In genomic region chr17:50620794-50621537, GRCm38 (mm10) we compare ENCODE assay signal across 22 mouse cellular contexts.
"Had no signal": no experiment of that assay in that cellular context is flagged by ENCODE, and none has a peak within 500 bp of the region (broad histone marks: within the 10 kb centered on the region; RNA-seq: fewer than 3 reads in every experiment).

No protein-coding gene starts in this region.

- H3K27me3 ChIP-seq: limb, embryonic 12.5 days; limb, embryonic 15.5 days; midbrain, embryonic 12.5 days; midbrain, embryonic 15.5 days; neural tube, embryonic 12.5 days; neural tube, embryonic 15.5 days had no signal

- H3K9ac ChIP-seq: limb, embryonic 12.5 days; limb, embryonic 15.5 days; liver, embryonic 14.5 days; liver, postnatal 0 days; lung, embryonic 14.5 days; midbrain, embryonic 12.5 days; midbrain, embryonic 15.5 days; neural tube, embryonic 12.5 days; neural tube, embryonic 15.5 days had no signal

- ATAC-seq: liver, postnatal 0 days; lung, postnatal 0 days; midbrain, embryonic 15.5 days had no signal

- H3K4me3 ChIP-seq: limb, embryonic 12.5 days; limb, embryonic 15.5 days; midbrain, embryonic 12.5 days; midbrain, embryonic 15.5 days; neural tube, embryonic 12.5 days; neural tube, embryonic 15.5 days had no signal

- H3K9me3 ChIP-seq: limb, embryonic 12.5 days; limb, embryonic 15.5 days; midbrain, embryonic 12.5 days; midbrain, embryonic 15.5 days; neural tube, embryonic 12.5 days; neural tube, embryonic 15.5 days had no signal

- H3K27ac ChIP-seq: limb, embryonic 12.5 days; limb, embryonic 15.5 days; liver, embryonic 14.5 days; macrophage; midbrain, embryonic 12.5 days; midbrain, embryonic 15.5 days; neural tube, embryonic 12.5 days; neural tube, embryonic 15.5 days; stomach, postnatal 0 days had no signal

- DNase-seq: kidney, postnatal 14 days; kidney, postnatal 4 days; left cerebral cortex, postnatal 4 days; liver, postnatal 0 days; lung, embryonic 14.5 days; right cerebral cortex, adult 18-20 months; right cerebral cortex, postnatal 14 days; right cerebral cortex, postnatal 4 days; thymus, adult 2 months; thymus, postnatal 14 days; thymus, postnatal 4 days had no signal

- H3K36me3 ChIP-seq: limb, embryonic 12.5 days; limb, embryonic 15.5 days; midbrain, embryonic 12.5 days; midbrain, embryonic 15.5 days; neural tube, embryonic 12.5 days; neural tube, embryonic 15.5 days had no signal

- H3K4me2 ChIP-seq: limb, embryonic 12.5 days; limb, embryonic 15.5 days; liver, embryonic 11.5 days; lung, embryonic 14.5 days; midbrain, embryonic 12.5 days; midbrain, embryonic 15.5 days; neural tube, embryonic 12.5 days; neural tube, embryonic 15.5 days had no signal

- H3K4me1 ChIP-seq: limb, embryonic 12.5 days; limb, embryonic 15.5 days; midbrain, embryonic 12.5 days; midbrain, embryonic 15.5 days; neural tube, embryonic 12.5 days had no signal
